Mouse (Mus musculus): Measurements from ENCODE around the gene Stat2. TPM values are rescaled to one million over a fixed set of nuclear protein-coding genes. Genes with fewer than 3 reads are reported as not detected.
A peak's percentile ranks its signal among the peaks of the same experiment; 100 is the strongest.

Stat2 gene
- polyA plus RNA-seq, 1 experiment from 2014 or later = 23.2 TPM

GRCm38 (mm10) chr10:128335582-128335981 is 65.2 kb downstream of the Stat2 start:
- Histone ChIP-seq H3K4me3 (ENCODE audit: low read depth, low read length) (no peak overlapping the region), H3K27me3 (replicated peaks; ENCODE audit: control insufficient read depth, insufficient read depth, low read length) (no peaks in the 10 kb centered on the region)
- WGBS = under 1% methylated on average over 4 of the region's 4 CpGs

DNA sequence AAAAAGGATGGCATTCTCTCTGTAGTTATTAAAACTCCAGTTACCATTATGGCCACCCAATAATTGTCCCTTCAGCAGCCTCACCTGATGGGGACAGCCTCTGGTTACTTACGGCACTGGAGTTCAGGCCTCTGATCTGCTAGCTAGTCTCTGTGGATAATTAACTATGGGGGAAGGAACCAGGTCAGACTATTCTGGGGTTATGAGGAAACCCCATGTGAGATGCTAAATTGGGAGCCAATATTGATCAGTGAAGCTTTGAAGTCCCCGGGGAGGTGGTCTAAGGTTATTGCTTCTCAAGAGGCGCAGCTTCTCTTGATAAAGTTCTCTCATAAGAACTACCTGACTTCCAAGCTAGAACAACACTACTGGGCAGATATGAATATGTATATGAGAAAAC is 65.8 kb downstream of the Stat2 start:
- no peak for ATAC-seq
- WGBS = 62% methylated on average over 3 of the region's 3 CpGs
- Histone ChIP-seq H3K4me3 (ENCODE audit: low read depth, low read length) (no peak overlapping the region), H3K9me3 (ENCODE audit: control insufficient read depth) (no peaks in the 10 kb centered on the region), H3K27ac (ENCODE audit: low read depth, low read length) (peak overlapping the region; percentile 94), H3K36me3 (ENCODE audit: control insufficient read depth, insufficient read depth) (no peaks in the 10 kb centered on the region; the same call in 1 of the 2 replicates), H3K27me3 (replicated peaks; ENCODE audit: control insufficient read depth, insufficient read depth, low read length) (no peaks in the 10 kb centered on the region), H3K4me2 (replicated peaks; ENCODE audit: low read depth) (no peak overlapping the region), H3K4me1 (replicated peaks; ENCODE audit: control insufficient read depth, insufficient read depth, low read length) (peaks cover 3% of the 10 kb centered on the region; the same call in 1 of the 2 replicates), H3K9ac (ENCODE audit: low read depth, low read length) (no peak overlapping the region)
- no peak for TF ChIP-seq CTCF (IDR thresholded peaks at IDR 0.05; ENCODE audit: low read depth)

More at GRCm38 (mm10) chr10:128335582-128335981, 65.2 kb downstream of the Stat2 start:
- Histone ChIP-seq H3K9ac (ENCODE audit: low read depth, low read length) (no peak overlapping the region), H3K9me3 (ENCODE audit: control insufficient read depth) (no peaks in the 10 kb centered on the region), H3K4me1 (replicated peaks; ENCODE audit: control insufficient read depth, insufficient read depth, low read length) (peaks cover 3% of the 10 kb centered on the region; the same call in 1 of the 2 replicates), H3K4me2 (replicated peaks; ENCODE audit: low read depth) (peak overlapping the region; percentile 13; the same call in 1 of the 2 replicates), H3K27ac (ENCODE audit: low read depth, low read length) (peak overlapping the region; percentile 94; the same call in 1 of the 2 replicates), H3K36me3 (ENCODE audit: control insufficient read depth, insufficient read depth) (no peaks in the 10 kb centered on the region; the same call in 1 of the 2 replicates)
- TF ChIP-seq CTCF (IDR thresholded peaks at IDR 0.05; ENCODE audit: low read depth) = peak; percentile 91
- ATAC-seq = no peak

DNA sequence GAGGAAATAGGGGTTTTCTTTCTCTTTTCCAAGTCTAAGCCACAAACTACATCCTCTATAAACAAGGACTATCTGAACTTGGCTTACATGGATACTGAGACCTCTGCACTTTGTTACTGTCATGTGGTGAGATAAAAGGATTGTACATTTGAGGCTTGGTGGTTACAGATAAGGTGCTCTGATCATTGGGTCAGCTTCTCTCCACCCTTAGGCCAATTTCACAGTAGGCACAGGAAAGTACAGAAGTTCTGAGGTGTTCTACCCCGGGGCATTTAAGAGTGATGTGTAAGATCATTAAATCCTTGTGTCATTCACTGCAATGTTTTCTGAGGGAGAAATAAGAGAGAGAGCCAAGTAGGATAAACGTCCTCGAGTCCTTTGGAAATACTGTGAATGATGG is 66.2 kb downstream of the Stat2 start:
- 61% methylated on average over 3 of the region's 3 CpGs for WGBS
- H3K27ac ChIP-seq (ENCODE audit: low read depth, low read length) = peak overlapping the region; percentile 94
- H3K4me3 ChIP-seq (ENCODE audit: low read depth, low read length) = no peak overlapping the region
- H3K27me3 ChIP-seq (replicated peaks; ENCODE audit: control insufficient read depth, insufficient read depth, low read length) = no peaks in the 10 kb centered on the region
- no peaks in the 10 kb centered on the region for H3K9me3 ChIP-seq (ENCODE audit: control insufficient read depth)
- H3K9ac ChIP-seq (ENCODE audit: low read depth, low read length) = no peak overlapping the region
- H3K4me1 ChIP-seq (replicated peaks; ENCODE audit: control insufficient read depth, insufficient read depth, low read length) = peaks cover 3% of the 10 kb centered on the region; the same call in 1 of the 2 replicates
- TF ChIP-seq CTCF (IDR thresholded peaks at IDR 0.05; ENCODE audit: low read depth) = no peak
- peak overlapping the region; percentile 82 for H3K4me2 ChIP-seq (replicated peaks; ENCODE audit: low read depth)
- ATAC-seq = no peak
- H3K36me3 ChIP-seq (ENCODE audit: control insufficient read depth, insufficient read depth) = no peaks in the 10 kb centered on the region; the same call in 1 of the 2 replicates

DNA sequence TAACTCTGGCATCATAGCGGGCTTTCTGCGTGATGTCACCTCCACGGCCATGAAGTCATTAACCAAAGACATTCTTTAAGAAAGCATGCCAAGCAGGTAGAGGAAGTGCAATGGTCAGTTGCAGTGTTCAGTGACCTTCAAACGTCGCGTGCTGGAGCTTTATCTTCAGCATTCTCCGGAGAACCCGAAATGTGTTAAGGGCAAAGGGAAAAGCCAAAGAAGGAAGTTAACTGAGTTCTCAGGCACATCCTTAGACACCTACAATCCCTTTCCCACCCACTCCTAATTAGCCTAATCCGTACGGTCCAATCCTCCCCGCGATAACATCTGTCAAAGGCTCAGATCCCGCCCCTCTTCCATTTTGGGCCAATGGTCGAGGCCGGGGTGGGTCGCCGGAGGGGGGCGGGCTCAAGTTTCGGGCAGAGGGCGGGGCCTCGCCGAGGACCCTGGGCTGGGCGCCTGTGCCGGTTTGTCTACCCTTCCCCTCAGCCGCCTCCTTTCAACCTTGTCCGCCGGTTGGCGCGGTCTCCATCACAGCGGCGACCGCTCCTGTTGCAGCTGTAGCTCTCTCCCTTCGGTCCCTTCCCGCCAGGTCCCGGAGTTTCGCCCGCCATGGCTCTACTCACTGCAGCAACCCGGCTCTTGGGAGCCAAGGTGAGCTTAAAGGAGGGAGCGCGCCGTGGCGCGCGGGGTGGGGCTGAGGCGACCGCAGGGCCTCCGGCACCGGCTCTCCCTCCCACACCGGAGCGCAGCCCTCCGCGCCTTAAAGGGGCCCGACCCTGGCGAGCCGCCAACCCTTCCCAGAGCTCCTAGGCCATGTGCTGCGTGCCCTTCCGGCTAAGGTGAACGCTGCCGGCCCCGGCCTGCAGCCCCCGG is 67.2 kb downstream of the Stat2 start, which contains the start of gene Cs:
Cs (plus strand) TSS at position 429 of the 876 bp plus-strand sequence.
- peak within 1 kb of the TSS; percentile 82 for H3K9ac ChIP-seq (ENCODE audit: low read depth, low read length)
- ATAC-seq = peak; percentile 92
- peak within 1 kb of the TSS; percentile 62 for H3K4me3 ChIP-seq (ENCODE audit: low read depth, low read length)
- peak within 1 kb of the TSS; percentile 82 for H3K4me2 ChIP-seq (replicated peaks; ENCODE audit: low read depth)
- WGBS = under 1% methylated on average over 61 of the region's 61 CpGs
- 0 out of 2 replicates have a peak, but pooled peaks have one; percentile 2 for TF ChIP-seq CTCF (IDR thresholded peaks at IDR 0.05; ENCODE audit: low read depth)
- H3K4me1 ChIP-seq (replicated peaks; ENCODE audit: control insufficient read depth, insufficient read depth, low read length) = peaks cover 3% of the 10 kb centered on the region; the same call in 1 of the 2 replicates
- H3K36me3 ChIP-seq (ENCODE audit: control insufficient read depth, insufficient read depth) = no peaks in the 10 kb centered on the region; the same call in 1 of the 2 replicates
- H3K27me3 ChIP-seq (replicated peaks; ENCODE audit: control insufficient read depth, insufficient read depth, low read length) = no peaks in the 10 kb centered on the region
- peak within 1 kb of the TSS; percentile 94 for H3K27ac ChIP-seq (ENCODE audit: low read depth, low read length)
- no peaks in the 10 kb centered on the region for H3K9me3 ChIP-seq (ENCODE audit: control insufficient read depth)

DNA sequence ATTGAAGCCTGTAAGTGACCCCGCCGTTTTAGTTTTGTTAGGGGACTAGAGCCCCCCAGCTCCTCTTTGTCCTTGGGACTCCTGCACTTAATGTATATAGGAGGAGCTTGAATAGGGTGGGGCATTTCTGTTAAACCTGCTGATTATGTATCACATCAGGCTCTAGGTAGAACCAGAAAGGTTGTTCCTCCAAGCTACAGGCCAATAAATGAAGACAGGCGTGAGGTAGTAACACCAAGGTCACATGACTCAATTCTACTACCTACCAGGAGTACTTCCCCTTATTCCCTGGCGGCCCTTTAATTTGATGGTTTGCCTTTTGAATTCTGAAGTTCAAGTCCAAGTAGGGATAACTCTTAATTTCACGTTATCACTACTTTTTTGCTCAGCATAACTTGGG is 68.1 kb downstream of the Stat2 start:
- Histone ChIP-seq H3K4me2 (replicated peaks; ENCODE audit: low read depth) (peak overlapping the region; percentile 82), H3K9me3 (ENCODE audit: control insufficient read depth) (no peaks in the 10 kb centered on the region), H3K27ac (ENCODE audit: low read depth, low read length) (peak overlapping the region; percentile 94), H3K9ac (ENCODE audit: low read depth, low read length) (peak overlapping the region; percentile 82), H3K27me3 (replicated peaks; ENCODE audit: control insufficient read depth, insufficient read depth, low read length) (no peaks in the 10 kb centered on the region), H3K4me3 (ENCODE audit: low read depth, low read length) (peak overlapping the region; percentile 62), H3K36me3 (ENCODE audit: control insufficient read depth, insufficient read depth) (no peaks in the 10 kb centered on the region; the same call in 1 of the 2 replicates), H3K4me1 (replicated peaks; ENCODE audit: control insufficient read depth, insufficient read depth, low read length) (peaks cover 3% of the 10 kb centered on the region; the same call in 1 of the 2 replicates)
- peak; percentile 35 for ATAC-seq
- 8% methylated on average over 5 of the region's 5 CpGs for WGBS
- TF ChIP-seq CTCF (IDR thresholded peaks at IDR 0.05; ENCODE audit: low read depth) = no peak

DNA sequence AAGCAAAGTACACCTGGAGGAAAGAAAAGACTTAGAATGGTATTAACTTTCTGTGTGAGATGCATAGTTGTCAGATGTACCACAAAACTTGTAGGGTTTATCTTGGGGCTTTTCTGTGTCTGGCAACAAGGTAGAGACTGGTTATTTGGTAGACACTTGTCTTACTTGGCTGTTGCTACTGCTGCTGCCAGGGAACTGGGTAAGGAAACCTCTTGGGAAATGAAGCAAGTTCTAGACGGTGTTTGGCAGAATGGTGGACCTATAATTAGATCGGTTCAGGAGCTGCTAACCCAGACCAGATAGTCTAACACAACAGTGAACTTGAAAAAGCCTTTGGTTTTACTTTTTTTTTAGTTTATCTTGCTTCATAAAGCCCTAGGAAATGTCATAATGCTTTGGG is 68.6 kb downstream of the Stat2 start:
- no peak for TF ChIP-seq CTCF (IDR thresholded peaks at IDR 0.05; ENCODE audit: low read depth)
- no peak for ATAC-seq
- peak overlapping the region; percentile 62 for H3K4me3 ChIP-seq (ENCODE audit: low read depth, low read length)
- peaks cover 3% of the 10 kb centered on the region; the same call in 1 of the 2 replicates for H3K4me1 ChIP-seq (replicated peaks; ENCODE audit: control insufficient read depth, insufficient read depth, low read length)
- H3K4me2 ChIP-seq (replicated peaks; ENCODE audit: low read depth) = peak overlapping the region; percentile 82
- H3K9ac ChIP-seq (ENCODE audit: low read depth, low read length) = peak overlapping the region; percentile 82; the same call in 1 of the 2 replicates
- no peaks in the 10 kb centered on the region for H3K27me3 ChIP-seq (replicated peaks; ENCODE audit: control insufficient read depth, insufficient read depth, low read length)
- WGBS = 54% methylated on average over 2 of the region's 2 CpGs
- H3K36me3 ChIP-seq (ENCODE audit: control insufficient read depth, insufficient read depth) = no peaks in the 10 kb centered on the region; the same call in 1 of the 2 replicates
- peak overlapping the region; percentile 94 for H3K27ac ChIP-seq (ENCODE audit: low read depth, low read length)
- no peaks in the 10 kb centered on the region for H3K9me3 ChIP-seq (ENCODE audit: control insufficient read depth)

Data from intestine, postnatal 0 days (tissue).